Mouse (Mus musculus) cortical plate, adult 2 months (tissue): ENCODE data around the gene Lrwd1.

ENCODE experiments used
- CTCF ChIP-seq: fragments of 200-500 bp; IDR thresholded peaks from 2 replicates; pipeline ENCODE4 v1.5.1; 2011; ENCODE audit warnings: mild to moderate bottlenecking, control low read depth, low read length; ENCODE audit not compliant: insufficient read depth; ENCODE audit errors: extremely low read depth
- POLR2A ChIP-seq: fragments of 200-500 bp; IDR thresholded peaks from 2 replicates; pipeline ENCODE4 v1.6.1; 2011; ENCODE audit warnings: mild to moderate bottlenecking, low read length, control low read depth; ENCODE audit not compliant: insufficient read depth; ENCODE audit errors: extremely low read depth

GRCm38 (mm10) chr5:136086290-136086689, 49.6 kb downstream of the Lrwd1 start:
- TF ChIP-seq CTCF, result no peak
- TF ChIP-seq POLR2A, result no peak
